Mouse (Mus musculus) lung, embryonic 15.5 days (tissue): ENCODE data around the gene Tbc1d9b. TPM values are rescaled to one million over a fixed set of nuclear protein-coding genes. Genes with fewer than 3 reads are reported as not detected.

Experiments used
- ATAC-seq: fragments of 200-750 bp; cut with Nextera tagmentation; 2 replicates; pipeline ENCODE4 v1.8.0; 2017; ENCODE audit warnings: moderate number of reproducible peaks, borderline replicate concordance; ENCODE audit not compliant: low FRiP score, low TSS enrichment; ENCODE audit errors: extremely low read depth
- H3K27ac ChIP-seq: fragments of 300-500 bp; sonication (generic); 2 replicates; pipeline ENCODE4 v1.5.1; 2015; ENCODE audit warnings: moderate library complexity, mild to moderate bottlenecking, inconsistent platforms
- H3K27me3 ChIP-seq: fragments of 300-500 bp; sonication (generic); 2 replicates; pipeline ENCODE4 v1.6.1; 2015; ENCODE audit warnings: inconsistent platforms
- H3K36me3 ChIP-seq: fragments of 300-500 bp; sonication (generic); 2 replicates; pipeline ENCODE4 v1.6.1; 2015; ENCODE audit warnings: inconsistent platforms
- H3K4me1 ChIP-seq: fragments of 300-500 bp; sonication (generic); 2 replicates; pipeline ENCODE4 v1.6.1; 2015; ENCODE audit warnings: inconsistent platforms
- H3K4me2 ChIP-seq: fragments of 300-500 bp; sonication (generic); 2 replicates; pipeline ENCODE4 v1.6.1; 2015; ENCODE audit warnings: inconsistent platforms, mild to moderate bottlenecking, moderate library complexity
- H3K4me3 ChIP-seq: fragments of 300-500 bp; sonication (generic); 2 replicates; pipeline ENCODE4 v1.5.1; 2015; ENCODE audit warnings: mild to moderate bottlenecking, inconsistent platforms
- H3K9ac ChIP-seq: fragments of 300-500 bp; sonication (generic); 2 replicates; pipeline ENCODE4 v1.6.1; 2015; ENCODE audit warnings: inconsistent platforms
- H3K9me3 ChIP-seq: fragments of 300-500 bp; sonication (generic); 2 replicates; pipeline ENCODE4 v1.6.1; 2016; ENCODE audit warnings: inconsistent platforms
- WGBS: fragments of 180-500 bp; shearing (Covaris S2); methylation state at CpG from one replicate; pipeline ENCODE4 v1.1.7; 2015; 5-methylcytosine and 5-hydroxymethylcytosine counted together
- polyA plus RNA-seq: library from polyadenylated mRNA; unstranded; fragments of >200 nt; fragmentation: Nextera tagmentation; extraction: Ambion mirVana; gene quantifications from 2 replicates; pipeline ENCODE4 v1.2.1, GENCODE M21; 2015

Gene Tbc1d9b
- polyA plus RNA-seq, 1 experiment from 2014 or later, result 46.5 TPM

DNA sequence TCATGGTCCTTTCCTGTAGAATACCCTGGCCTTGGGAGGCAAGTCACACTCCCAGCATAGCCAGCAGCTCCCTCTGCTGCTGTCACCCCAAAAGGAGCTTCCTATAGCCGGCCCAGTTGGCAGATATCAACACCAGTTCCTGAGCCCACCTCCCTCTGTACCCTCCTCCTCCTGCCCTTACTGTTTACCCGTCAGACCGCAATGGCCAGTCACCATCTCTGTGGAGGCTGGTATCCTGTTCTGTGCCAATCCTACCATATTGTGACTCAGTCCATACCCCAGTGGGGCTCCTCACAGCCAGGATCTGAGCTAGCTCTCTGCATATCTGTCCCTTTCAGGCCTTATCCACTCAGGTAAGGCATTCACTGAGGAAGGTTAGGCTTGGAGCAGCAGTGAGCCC lies 14.3 kb downstream of the Tbc1d9b start:
- Histone ChIP-seq H3K9me3 (no peaks in the 10 kb centered on the region), H3K27me3 (no peaks in the 10 kb centered on the region), H3K27ac (no peak overlapping the region), H3K36me3 (peaks cover 83% of the 10 kb centered on the region), H3K4me2 (no peak overlapping the region), H3K4me3 (no peak overlapping the region), H3K9ac (no peak overlapping the region), H3K4me1 (no peaks in the 10 kb centered on the region)
- 88% methylated on average over 3 of the region's 3 CpGs for WGBS
- ATAC-seq, result no peak

DNA sequence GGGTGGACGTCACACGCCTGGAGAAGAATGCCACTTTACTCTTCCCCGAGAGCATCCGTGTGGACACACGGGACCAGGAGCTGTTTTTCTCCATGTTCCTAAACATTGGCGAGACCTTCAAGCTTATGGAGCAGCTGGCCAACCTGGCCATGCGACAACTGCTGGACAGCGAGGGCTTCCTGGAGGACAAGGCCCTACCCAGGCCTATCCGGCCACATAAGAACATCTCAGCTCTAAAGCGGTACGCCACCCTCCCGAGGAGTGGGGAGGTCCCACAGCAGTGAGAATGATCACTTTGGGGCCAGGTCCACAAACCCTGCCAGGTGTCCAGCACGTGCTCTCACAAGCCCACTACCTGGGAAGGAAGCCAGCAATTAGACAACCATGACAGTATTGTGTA lies 14.9 kb downstream of the Tbc1d9b start:
- 94% methylated on average over 13 of the region's 13 CpGs for WGBS
- no peak overlapping the region for H3K9ac ChIP-seq
- no peak for ATAC-seq
- H3K27ac ChIP-seq, result no peak overlapping the region
- no peak overlapping the region for H3K4me3 ChIP-seq
- H3K36me3 ChIP-seq, result peaks cover 83% of the 10 kb centered on the region
- H3K4me1 ChIP-seq, result no peaks in the 10 kb centered on the region
- no peaks in the 10 kb centered on the region for H3K9me3 ChIP-seq
- no peaks in the 10 kb centered on the region for H3K27me3 ChIP-seq
- H3K4me2 ChIP-seq, result no peak overlapping the region

DNA sequence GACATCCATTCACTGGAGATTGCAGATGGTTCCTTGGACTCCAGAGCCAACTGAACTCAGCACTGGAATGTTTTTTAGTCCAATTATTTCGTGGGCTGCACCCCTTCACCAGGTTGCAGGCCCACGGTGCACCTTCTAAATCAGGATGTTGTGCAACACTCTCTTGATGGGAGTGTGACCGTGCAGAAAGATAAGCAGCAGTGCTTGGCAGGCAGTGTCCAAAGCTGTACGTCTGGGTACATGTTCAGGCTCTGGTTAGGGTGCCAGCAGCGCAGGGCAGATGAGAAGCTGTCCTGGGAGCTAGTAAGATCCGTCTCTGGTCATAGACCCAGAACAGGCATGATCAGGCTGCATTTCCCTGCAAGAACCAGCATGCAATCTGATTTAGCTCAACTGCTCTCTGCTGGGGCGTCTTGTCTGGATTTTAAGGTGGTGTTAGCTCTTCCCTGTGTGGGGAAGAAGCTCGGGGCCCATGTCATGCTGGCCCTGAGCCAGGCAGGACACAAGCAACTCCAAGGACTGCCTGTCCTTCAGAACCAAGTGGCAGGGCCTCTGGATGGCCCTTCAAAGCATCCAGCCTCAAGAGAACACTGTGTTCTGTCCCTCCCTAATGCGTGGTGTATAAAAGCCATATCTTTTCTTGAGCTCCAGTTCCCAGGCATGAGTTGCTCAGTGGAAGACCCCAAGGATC lies 16.2 kb downstream of the Tbc1d9b start:
- Histone ChIP-seq H3K27ac (no peak overlapping the region), H3K4me3 (no peak overlapping the region), H3K4me1 (no peaks in the 10 kb centered on the region), H3K27me3 (no peaks in the 10 kb centered on the region), H3K9me3 (no peaks in the 10 kb centered on the region), H3K4me2 (no peak overlapping the region), H3K36me3 (peaks cover 82% of the 10 kb centered on the region), H3K9ac (no peak overlapping the region)
- no peak for ATAC-seq
- 66% methylated on average over 9 of the region's 9 CpGs for WGBS

GRCm38 (mm10) chr11:50147958-50148476 lies 16.8 kb downstream of the Tbc1d9b start:
- no peak overlapping the region for H3K4me3 ChIP-seq
- H3K27me3 ChIP-seq, result no peaks in the 10 kb centered on the region
- no peak overlapping the region for H3K4me2 ChIP-seq
- peaks cover 81% of the 10 kb centered on the region for H3K36me3 ChIP-seq
- no peak overlapping the region for H3K9ac ChIP-seq
- no peak overlapping the region for H3K27ac ChIP-seq
- no peaks in the 10 kb centered on the region for H3K9me3 ChIP-seq
- ATAC-seq, result no peak
- no peaks in the 10 kb centered on the region for H3K4me1 ChIP-seq
- 94% methylated on average over 11 of the region's 11 CpGs for WGBS

GRCm38 (mm10) chr11:50149200-50149599 lies 18.0 kb downstream of the Tbc1d9b start:
- Histone ChIP-seq H3K4me2 (no peak overlapping the region), H3K4me1 (peaks cover 3% of the 10 kb centered on the region; the same call in 1 of the 2 replicates), H3K9ac (no peak overlapping the region), H3K4me3 (no peak overlapping the region), H3K9me3 (no peaks in the 10 kb centered on the region), H3K27ac (no peak overlapping the region), H3K36me3 (peaks cover 83% of the 10 kb centered on the region), H3K27me3 (no peaks in the 10 kb centered on the region)
- 74% methylated on average over 7 of the region's 7 CpGs for WGBS
- ATAC-seq, result no peak

GRCm38 (mm10) chr11:50149603-50150150 lies 18.5 kb downstream of the Tbc1d9b start:
- Histone ChIP-seq H3K9ac (no peak overlapping the region), H3K27ac (no peak overlapping the region), H3K36me3 (peaks cover 83% of the 10 kb centered on the region), H3K4me3 (no peak overlapping the region), H3K9me3 (no peaks in the 10 kb centered on the region), H3K4me1 (peaks cover 3% of the 10 kb centered on the region; the same call in 1 of the 2 replicates), H3K4me2 (no peak overlapping the region), H3K27me3 (no peaks in the 10 kb centered on the region)
- ATAC-seq, result no peak
- 70% methylated on average over 9 of the region's 9 CpGs for WGBS

GRCm38 (mm10) chr11:50151374-50151773 lies 20.2 kb downstream of the Tbc1d9b start:
- Histone ChIP-seq H3K27ac (no peak overlapping the region), H3K36me3 (peaks cover 83% of the 10 kb centered on the region), H3K4me1 (peaks cover 3% of the 10 kb centered on the region; the same call in 1 of the 2 replicates), H3K4me3 (no peak overlapping the region), H3K4me2 (no peak overlapping the region), H3K9me3 (no peaks in the 10 kb centered on the region), H3K9ac (no peak overlapping the region), H3K27me3 (no peaks in the 10 kb centered on the region)
- no peak for ATAC-seq
- WGBS, result 82% methylated on average over 3 of the region's 3 CpGs

GRCm38 (mm10) chr11:50154166-50154565 lies 23.0 kb downstream of the Tbc1d9b start:
- Histone ChIP-seq H3K36me3 (peaks cover 90% of the 10 kb centered on the region), H3K27ac (no peak overlapping the region), H3K9me3 (no peaks in the 10 kb centered on the region), H3K4me2 (no peak overlapping the region), H3K27me3 (no peaks in the 10 kb centered on the region), H3K4me3 (no peak overlapping the region), H3K9ac (no peak overlapping the region), H3K4me1 (peaks cover 3% of the 10 kb centered on the region; the same call in 1 of the 2 replicates)
- WGBS, result 67% methylated on average over 9 of the region's 9 CpGs
- no peak for ATAC-seq

DNA sequence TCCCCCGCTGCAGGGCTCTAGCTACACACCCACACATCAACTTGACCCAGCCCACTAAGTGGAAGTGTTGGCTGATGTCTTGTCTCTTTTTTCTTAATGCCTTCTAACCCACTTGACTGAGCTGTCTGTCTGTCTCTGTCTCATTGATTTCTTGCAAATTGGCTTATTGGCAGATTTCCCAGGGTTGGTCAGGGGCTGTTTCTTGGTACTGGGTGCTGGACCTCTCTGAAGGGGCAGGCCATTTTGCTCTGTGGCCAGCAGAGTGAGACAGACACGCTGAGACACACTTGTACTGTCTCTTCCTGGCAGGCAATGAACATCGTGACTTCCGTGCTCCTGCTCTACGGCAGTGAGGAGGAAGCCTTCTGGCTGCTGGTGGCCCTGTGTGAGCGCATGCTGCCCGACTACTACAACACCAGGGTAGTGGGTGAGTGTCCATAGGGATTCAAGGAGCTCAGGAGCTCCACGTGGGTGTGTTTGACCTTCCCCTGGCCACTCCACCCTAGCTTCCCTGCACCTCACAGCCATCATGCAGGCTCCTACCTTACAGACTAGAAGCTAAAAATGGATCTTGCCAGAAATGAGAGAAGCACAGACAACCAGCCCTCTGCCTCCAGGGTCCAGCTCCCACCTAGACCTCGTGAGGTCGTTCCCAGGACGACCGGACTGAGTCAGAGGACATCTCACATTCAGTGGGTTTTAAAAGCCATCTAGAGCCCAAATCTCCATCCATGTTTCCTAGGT lies 23.8 kb downstream of the Tbc1d9b start:
- H3K9me3 ChIP-seq, result no peaks in the 10 kb centered on the region
- H3K36me3 ChIP-seq, result peaks cover 89% of the 10 kb centered on the region
- H3K4me1 ChIP-seq, result peaks cover 3% of the 10 kb centered on the region; the same call in 1 of the 2 replicates
- H3K4me3 ChIP-seq, result no peak overlapping the region
- no peak overlapping the region for H3K27ac ChIP-seq
- H3K27me3 ChIP-seq, result no peaks in the 10 kb centered on the region
- ATAC-seq, result no peak; the same call in 1 of the 2 replicates
- H3K9ac ChIP-seq, result no peak overlapping the region
- WGBS, result 71% methylated on average over 12 of the region's 12 CpGs
- no peak overlapping the region for H3K4me2 ChIP-seq

DNA sequence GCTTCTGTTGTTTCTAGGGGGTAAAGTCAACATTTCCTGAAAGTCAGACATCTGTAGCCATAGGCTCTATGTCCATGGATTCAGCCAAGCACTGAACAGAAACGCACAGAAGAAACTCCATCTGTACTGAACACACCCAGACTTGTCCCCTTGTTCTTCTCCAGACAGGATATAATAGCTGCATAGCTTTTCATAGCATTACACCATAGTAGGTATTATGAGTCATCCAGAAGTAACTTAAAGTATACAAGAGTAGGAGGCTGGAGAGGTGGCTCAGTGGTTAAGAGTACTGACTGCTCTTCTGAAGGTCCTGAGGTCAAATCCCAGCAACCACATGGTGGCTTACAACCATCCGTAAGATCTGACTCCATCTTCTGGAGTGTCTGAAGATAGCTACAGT lies 24.6 kb downstream of the Tbc1d9b start:
- Histone ChIP-seq H3K27ac (no peak overlapping the region), H3K4me3 (no peak overlapping the region), H3K4me2 (no peak overlapping the region), H3K36me3 (peaks cover 83% of the 10 kb centered on the region), H3K27me3 (no peaks in the 10 kb centered on the region), H3K9ac (no peak overlapping the region), H3K4me1 (peaks cover 3% of the 10 kb centered on the region; the same call in 1 of the 2 replicates), H3K9me3 (no peaks in the 10 kb centered on the region)
- ATAC-seq, result no peak
- 89% methylated on average over 2 of the region's 2 CpGs for WGBS

DNA sequence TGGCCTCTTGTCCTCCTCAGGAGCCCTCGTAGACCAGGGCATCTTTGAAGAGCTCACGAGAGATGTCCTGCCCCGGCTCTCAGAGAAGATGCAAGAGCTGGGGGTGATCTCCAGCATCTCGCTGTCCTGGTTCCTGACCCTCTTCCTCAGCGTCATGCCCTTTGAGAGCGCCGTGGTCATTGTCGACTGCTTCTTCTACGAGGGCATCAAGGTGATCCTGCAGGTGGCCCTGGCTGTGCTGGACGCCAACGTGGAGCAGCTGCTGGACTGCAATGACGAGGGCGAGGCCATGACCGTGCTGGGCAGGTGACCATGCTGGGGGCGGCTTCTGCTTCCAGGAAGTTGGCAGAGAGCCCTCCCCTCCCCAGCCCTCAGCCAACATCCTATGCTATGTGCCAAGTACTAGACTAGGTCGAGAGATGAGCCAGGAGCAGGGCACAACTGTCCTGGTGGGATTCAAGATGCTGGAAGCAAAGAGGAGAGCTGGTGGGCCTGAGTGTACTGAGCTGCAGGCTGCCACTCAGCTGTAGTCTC lies 25.6 kb downstream of the Tbc1d9b start:
- H3K27me3 ChIP-seq, result no peaks in the 10 kb centered on the region
- no peak for ATAC-seq
- peaks cover 3% of the 10 kb centered on the region; the same call in 1 of the 2 replicates for H3K4me1 ChIP-seq
- peaks cover 80% of the 10 kb centered on the region for H3K36me3 ChIP-seq
- no peak overlapping the region for H3K27ac ChIP-seq
- no peaks in the 10 kb centered on the region for H3K9me3 ChIP-seq
- no peak overlapping the region for H3K4me3 ChIP-seq
- no peak overlapping the region for H3K4me2 ChIP-seq
- 89% methylated on average over 16 of the region's 16 CpGs for WGBS
- H3K9ac ChIP-seq, result no peak overlapping the region
